Mouse (Mus musculus) spleen, adult 2 months (tissue): ENCODE results near the gene Smyd3. TPM values are rescaled to one million over a fixed set of nuclear protein-coding genes. Genes with fewer than 3 reads are reported as not detected.

ENCODE experiments used
- DNase-seq, 2 experiments: peaks; one replicate each; pipeline versions ENCODE4 v3.0.0 to v3.0.0-alpha.2; 2012 to 2021; ENCODE audit warnings: low spot score in 2 of 2, low read depth in 1 of 2
- H3K27ac ChIP-seq: fragments of 200-500 bp; 2 replicates; pipeline ENCODE4 v1.5.1; 2012; ENCODE audit warnings: low read length, inconsistent platforms; ENCODE audit not compliant: insufficient read depth
- H3K27me3 ChIP-seq: fragments of 200-500 bp; 2 replicates; pipeline ENCODE4 v1.6.1; 2012; ENCODE audit warnings: mild to moderate bottlenecking, moderate library complexity, low read length, inconsistent platforms; ENCODE audit not compliant: control insufficient read depth, insufficient read depth
- H3K36me3 ChIP-seq: fragments of 200-500 bp; 2 replicates; pipeline ENCODE4 v1.6.1; 2012; ENCODE audit warnings: mild to moderate bottlenecking, low read length, inconsistent platforms; ENCODE audit not compliant: control insufficient read depth, insufficient read depth
- H3K4me1 ChIP-seq: fragments of 200-500 bp; 2 replicates; pipeline ENCODE4 v1.6.1; 2011; ENCODE audit warnings: inconsistent platforms; ENCODE audit not compliant: control insufficient read depth, insufficient read depth, insufficient read length
- H3K4me3 ChIP-seq: fragments of 200-500 bp; 2 replicates; pipeline ENCODE4 v1.5.1; 2011; ENCODE audit warnings: mild to moderate bottlenecking, inconsistent platforms; ENCODE audit not compliant: insufficient read depth, insufficient read length; ENCODE audit errors: extremely low read depth
- CTCF ChIP-seq: fragments of 200-500 bp; IDR thresholded peaks from 2 replicates; pipeline ENCODE4 v1.5.1; 2011; ENCODE audit warnings: mild to moderate bottlenecking, inconsistent platforms; ENCODE audit not compliant: insufficient read depth, insufficient read length, insufficient replicate concordance; ENCODE audit errors: extremely low read depth
- POLR2A ChIP-seq: fragments of 200-500 bp; IDR thresholded peaks from 2 replicates; pipeline ENCODE4 v1.6.1; 2011; ENCODE audit warnings: low read depth, low read length, inconsistent platforms
- WGBS: fragments of 180-500 bp; shearing (Covaris S2); methylation state at CpG from one replicate; pipeline ENCODE4 v1.1.7; 2018; 5-methylcytosine and 5-hydroxymethylcytosine counted together
- polyA plus RNA-seq: library from polyadenylated mRNA; depleted of rRNA; stranded (reverse); fragments of >200 nt; gene quantifications from 2 replicates; pipeline ENCODE4 v1.2.3, GENCODE M21; 2012

Smyd3 gene
- polyA plus RNA-seq, 1 experiment = 3.6 TPM

GRCm38 (mm10) chr1:179341589-179341988, 176.3 kb downstream of the Smyd3 start:
- no peak overlapping the region for H3K27ac ChIP-seq
- H3K36me3 ChIP-seq = peaks cover 3% of the 10 kb centered on the region; the same call in 1 of the 2 replicates
- DNase-seq = no peak
- TF ChIP-seq POLR2A (no peak), CTCF (no peak)
- no peak overlapping the region for H3K4me3 ChIP-seq
- 97% methylated on average over 1 of the region's 1 CpGs for WGBS
- no peaks in the 10 kb centered on the region for H3K4me1 ChIP-seq
- H3K27me3 ChIP-seq = no peaks in the 10 kb centered on the region

GRCm38 (mm10) chr1:179339066-179339465, 178.8 kb downstream of the Smyd3 start:
- H3K4me1 ChIP-seq = no peaks in the 10 kb centered on the region
- TF ChIP-seq POLR2A (no peak), CTCF (no peak)
- no peaks in the 10 kb centered on the region for H3K27me3 ChIP-seq
- DNase-seq = no peak
- 93% methylated on average over 3 of the region's 3 CpGs for WGBS
- H3K36me3 ChIP-seq = peaks cover 3% of the 10 kb centered on the region; the same call in 1 of the 2 replicates
- no peak overlapping the region for H3K27ac ChIP-seq
- no peak overlapping the region for H3K4me3 ChIP-seq

- Histone ChIP-seq H3K36me3 (no peaks in the 10 kb centered on the region), H3K27ac (no peak overlapping the region), H3K4me1 (no peaks in the 10 kb centered on the region), H3K4me3 (no peak overlapping the region), H3K27me3 (no peaks in the 10 kb centered on the region)
- TF ChIP-seq POLR2A = no peak
- no peak for TF ChIP-seq CTCF
- no peak for DNase-seq
- WGBS = 85% methylated on average over 5 of the region's 5 CpGs
These were observed 180.3 kb downstream of the Smyd3 start for GRCm38 (mm10) chr1:179337529-179337928.

GRCm38 (mm10) chr1:179326965-179327308, 190.9 kb downstream of the Smyd3 start:
- no peaks in the 10 kb centered on the region for H3K4me1 ChIP-seq
- 95% methylated on average over 3 of the region's 3 CpGs for WGBS
- no peak for DNase-seq
- TF ChIP-seq CTCF = no peak
- no peak for TF ChIP-seq POLR2A
- H3K4me3 ChIP-seq = no peak overlapping the region
- no peaks in the 10 kb centered on the region for H3K36me3 ChIP-seq
- no peaks in the 10 kb centered on the region for H3K27me3 ChIP-seq
- H3K27ac ChIP-seq = no peak overlapping the region

DNA sequence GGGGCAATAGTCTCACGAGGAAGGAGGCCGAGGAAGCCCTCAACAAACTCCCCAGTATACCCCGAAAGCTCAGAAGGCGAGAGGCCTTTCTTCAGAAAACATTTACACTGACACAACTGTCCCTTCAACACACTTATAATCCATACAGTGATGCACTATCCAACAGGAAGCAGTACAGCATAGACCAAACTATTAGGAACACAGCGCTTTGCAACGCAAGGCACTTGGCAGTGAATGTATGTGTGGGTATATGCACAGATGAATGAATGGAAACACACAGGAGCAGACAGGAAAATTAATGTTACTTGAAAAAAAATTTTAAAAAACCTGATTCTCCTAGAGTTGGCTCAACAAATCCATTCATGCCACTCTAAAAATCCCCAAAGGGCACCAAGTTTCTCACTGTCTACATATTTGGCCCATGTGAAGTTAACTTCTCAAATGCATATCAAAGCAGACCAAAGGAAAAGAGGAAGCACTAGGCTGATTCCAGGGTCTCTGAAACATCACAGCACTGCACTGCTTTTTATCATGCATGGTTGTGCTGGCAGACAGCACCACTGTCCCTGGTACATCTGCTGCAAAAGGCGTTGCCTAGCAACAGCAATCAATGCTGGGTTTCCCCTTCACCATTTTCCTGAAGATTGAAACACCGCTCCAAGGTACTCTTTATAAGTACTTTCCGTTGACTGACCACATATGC, 191.4 kb downstream of the Smyd3 start:
- Histone ChIP-seq H3K27me3 (no peaks in the 10 kb centered on the region), H3K27ac (no peak overlapping the region), H3K36me3 (no peaks in the 10 kb centered on the region), H3K4me1 (no peaks in the 10 kb centered on the region), H3K4me3 (no peak overlapping the region)
- TF ChIP-seq CTCF = no peak
- no peak for TF ChIP-seq POLR2A
- DNase-seq = no peak
- WGBS = 89% methylated on average over 9 of the region's 9 CpGs

- TF ChIP-seq POLR2A = no peak
- no peak for TF ChIP-seq CTCF
- H3K27me3 ChIP-seq = no peaks in the 10 kb centered on the region
- no peak overlapping the region for H3K27ac ChIP-seq
- DNase-seq = no peak
- no peak overlapping the region for H3K4me3 ChIP-seq
- no peaks in the 10 kb centered on the region for H3K4me1 ChIP-seq
- 86% methylated on average over 6 of the region's 6 CpGs for WGBS
- H3K36me3 ChIP-seq = no peaks in the 10 kb centered on the region
These were observed 193.6 kb downstream of the Smyd3 start for GRCm38 (mm10) chr1:179324271-179324670.

DNA sequence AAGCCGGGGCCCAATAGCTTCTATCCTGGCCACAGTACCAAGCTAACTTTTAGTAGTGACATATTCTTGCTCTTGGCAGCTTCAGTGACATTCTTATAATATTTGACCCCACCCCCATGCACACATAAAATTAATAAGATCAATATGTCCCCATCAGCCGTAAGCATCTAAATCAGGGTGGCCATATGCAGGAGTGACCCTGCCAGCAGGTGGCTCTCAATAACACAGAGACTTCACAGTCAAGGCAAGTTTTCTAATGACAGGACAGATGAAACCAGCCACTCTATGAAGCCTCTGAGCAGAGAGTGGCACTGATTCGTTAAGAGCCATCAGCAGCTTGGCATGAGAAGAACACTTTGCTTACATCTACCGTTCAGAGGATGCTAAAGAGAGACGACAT, 204.2 kb downstream of the Smyd3 start:
- Histone ChIP-seq H3K36me3 (peaks cover 2% of the 10 kb centered on the region; the same call in 1 of the 2 replicates), H3K4me3 (no peak overlapping the region), H3K4me1 (no peaks in the 10 kb centered on the region), H3K27me3 (no peaks in the 10 kb centered on the region), H3K27ac (no peak overlapping the region)
- TF ChIP-seq CTCF (no peak), POLR2A (no peak)
- 91% methylated on average over 5 of the region's 5 CpGs for WGBS
- no peak for DNase-seq
